Mouse (Mus musculus): ENCODE measurements around the gene Xpot. TPM values are rescaled to one million over a fixed set of nuclear protein-coding genes. Genes with fewer than 3 reads are reported as not detected.

The Xpot gene
- polyA plus RNA-seq, 1 experiment from 2014 or later, result 55.5 TPM

DNA sequence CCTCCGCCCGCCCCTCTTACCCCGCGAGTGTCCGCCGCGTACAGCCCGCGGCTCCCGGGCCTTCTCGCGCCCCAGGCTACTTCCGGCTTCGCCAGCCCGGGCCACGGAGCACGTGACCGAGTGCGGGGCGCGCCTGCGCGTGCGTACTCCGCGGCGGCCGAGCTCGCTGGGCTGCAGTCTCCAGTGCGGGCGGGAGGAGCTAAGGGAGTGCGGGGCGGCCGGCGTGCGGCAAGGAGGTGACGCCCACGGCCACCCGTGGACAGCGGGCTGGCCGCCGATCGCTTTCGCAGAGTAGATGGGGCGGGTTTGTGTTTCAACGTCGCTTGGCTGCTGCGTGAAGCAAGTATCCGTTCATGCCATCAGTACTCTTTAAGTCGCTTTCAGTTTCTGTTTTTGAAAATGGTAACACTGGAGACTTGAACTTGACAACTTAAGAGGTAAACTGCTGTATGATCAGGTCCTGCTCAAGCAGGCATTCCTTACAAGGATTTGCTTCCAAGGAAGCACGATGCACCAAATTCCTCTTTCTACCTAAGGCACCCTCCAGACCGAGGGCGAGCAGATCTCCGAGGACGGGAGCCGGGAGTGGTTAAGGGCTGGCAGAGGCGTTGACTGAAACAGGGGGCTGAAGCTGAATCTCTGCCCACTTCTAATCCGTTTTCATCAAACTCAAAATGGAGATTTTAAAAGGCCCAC lies 39.3 kb downstream of the Xpot start, which contains the start of gene Tbk1:
TSS of gene Tbk1 (minus strand) at position 113 of the 696 bp plus-strand sequence.
- Histone ChIP-seq H3K27ac (ENCODE audit: low read depth, low read length) (no peak within 1 kb of the TSS), H3K9ac (ENCODE audit: low read length) (peak within 1 kb of the TSS; percentile 90), H3K9me3 (ENCODE audit: control insufficient read depth, low read length) (no peaks in the 10 kb centered on the region), H3K4me2 (peak within 1 kb of the TSS; percentile 62), H3K36me3 (ENCODE audit: control insufficient read depth, insufficient read depth, low read length) (peaks cover 13% of the 10 kb centered on the region), H3K4me3 (ENCODE audit: low read depth, low read length) (peak within 1 kb of the TSS; percentile 91), H3K27me3 (ENCODE audit: control insufficient read depth, insufficient read depth, low read length) (no peaks in the 10 kb centered on the region), H3K4me1 (ENCODE audit: control insufficient read depth, insufficient read depth, low read length) (peaks cover 4% of the 10 kb centered on the region)
- peak; percentile 100 for ATAC-seq (ENCODE audit: low FRiP score)
- under 1% methylated on average over 58 of the region's 58 CpGs for WGBS
- DNase-seq (ENCODE audit: low spot score, missing footprints), result peak; percentile 99

DNA sequence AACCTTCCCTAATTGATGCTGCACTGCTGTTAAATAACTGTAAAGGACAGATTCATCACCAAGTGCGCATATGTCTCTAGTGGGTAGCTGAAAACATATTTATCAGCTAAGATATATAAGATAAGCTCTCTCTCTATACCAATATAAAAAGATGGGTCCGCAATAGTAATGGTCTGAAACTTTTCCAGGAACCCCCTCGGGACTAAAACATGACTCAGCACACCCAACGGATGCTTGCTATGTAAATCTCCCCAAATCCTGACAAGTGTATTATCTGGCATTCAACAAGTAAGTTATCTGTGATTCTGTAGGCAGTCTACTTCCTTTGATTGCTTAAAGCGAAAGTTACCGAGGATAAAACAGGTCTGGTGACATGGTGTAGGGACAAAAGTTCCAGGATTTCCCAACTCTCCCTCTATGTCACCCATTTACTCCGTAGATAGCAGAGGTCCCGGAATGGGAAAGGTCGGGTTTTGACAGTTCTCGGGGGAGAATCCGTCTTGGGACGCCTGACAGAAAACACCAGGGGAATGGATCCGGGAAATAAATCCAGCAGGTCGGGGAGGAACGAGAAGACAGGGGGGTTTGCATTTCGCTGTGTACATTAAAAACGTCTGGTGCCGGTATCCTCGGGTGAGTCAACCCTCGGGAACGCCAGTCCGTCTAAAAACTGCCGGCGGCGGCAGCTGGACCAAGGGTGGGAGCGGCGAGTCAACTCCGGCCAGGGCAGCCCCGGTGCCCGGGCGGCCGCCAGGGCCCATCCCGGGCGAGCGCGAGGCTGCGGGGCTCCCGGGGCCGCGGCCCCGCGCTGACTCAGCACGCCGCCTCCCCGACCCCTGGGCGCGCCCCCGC lies 40.1 kb downstream of the Xpot start:
- Histone ChIP-seq H3K36me3 (ENCODE audit: control insufficient read depth, insufficient read depth, low read length) (peaks cover 13% of the 10 kb centered on the region), H3K9me3 (ENCODE audit: control insufficient read depth, low read length) (no peaks in the 10 kb centered on the region), H3K27me3 (ENCODE audit: control insufficient read depth, insufficient read depth, low read length) (no peaks in the 10 kb centered on the region), H3K4me1 (ENCODE audit: control insufficient read depth, insufficient read depth, low read length) (peaks cover 6% of the 10 kb centered on the region), H3K4me2 (peak overlapping the region; percentile 62), H3K9ac (ENCODE audit: low read length) (peak overlapping the region; percentile 90), H3K27ac (ENCODE audit: low read depth, low read length) (no peak overlapping the region), H3K4me3 (ENCODE audit: low read depth, low read length) (peak overlapping the region; percentile 91)
- ATAC-seq (ENCODE audit: low FRiP score) (peak; percentile 87), DNase-seq (ENCODE audit: low spot score, missing footprints) (peak; percentile 91)
- WGBS, result 6% methylated on average over 34 of the region's 48 CpGs

DNA sequence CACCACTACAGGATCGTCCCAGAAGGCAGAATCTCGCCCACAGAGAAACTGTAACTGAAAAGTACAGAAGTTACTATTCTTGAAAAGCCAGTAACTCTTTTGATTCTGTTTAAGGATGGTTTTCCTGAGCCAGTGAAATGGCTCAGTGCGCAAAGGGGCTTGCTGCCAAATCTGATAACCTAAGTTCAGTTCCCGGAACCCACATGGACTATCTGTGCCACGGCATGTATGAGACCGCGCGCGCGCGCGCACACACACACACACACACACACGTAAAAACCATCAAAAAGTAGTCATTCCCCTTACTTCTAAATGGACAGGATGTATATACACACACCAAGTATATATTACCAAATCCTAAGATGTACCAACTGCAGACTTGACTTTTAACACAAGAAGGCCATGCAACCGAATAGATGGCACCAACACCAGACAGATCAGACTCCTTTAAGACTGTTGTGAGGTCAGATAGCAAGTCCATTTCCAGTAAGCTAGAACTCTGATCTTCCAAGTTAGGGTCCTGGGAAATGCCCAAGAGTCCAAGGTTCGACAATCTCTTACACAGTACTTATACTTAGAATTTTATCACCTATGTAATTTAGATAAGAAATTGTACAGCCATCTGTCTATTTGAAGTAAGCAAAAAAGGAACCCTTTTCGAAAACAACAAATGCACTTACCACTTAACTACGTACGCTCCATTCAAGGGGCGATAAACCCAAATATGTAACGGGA lies 40.9 kb downstream of the Xpot start:
- H3K27me3 ChIP-seq (ENCODE audit: control insufficient read depth, insufficient read depth, low read length), result no peaks in the 10 kb centered on the region
- peaks cover 13% of the 10 kb centered on the region for H3K36me3 ChIP-seq (ENCODE audit: control insufficient read depth, insufficient read depth, low read length)

GRCm38 (mm10) chr10:121584033-121584432 lies 42.1 kb downstream of the Xpot start:
- H3K4me1 ChIP-seq (ENCODE audit: control insufficient read depth, insufficient read depth, low read length), result peaks cover 6% of the 10 kb centered on the region
- H3K36me3 ChIP-seq (ENCODE audit: control insufficient read depth, insufficient read depth, low read length), result peaks cover 13% of the 10 kb centered on the region
- WGBS, result 92% methylated on average over 10 of the region's 10 CpGs
- H3K4me3 ChIP-seq (ENCODE audit: low read depth, low read length), result no peak overlapping the region
- H3K4me2 ChIP-seq, result no peak overlapping the region
- ATAC-seq (ENCODE audit: low FRiP score) (no peak), DNase-seq (ENCODE audit: low spot score, missing footprints) (no peak)
- no peak overlapping the region for H3K9ac ChIP-seq (ENCODE audit: low read length)
- H3K9me3 ChIP-seq (ENCODE audit: control insufficient read depth, low read length), result no peaks in the 10 kb centered on the region
- no peak overlapping the region for H3K27ac ChIP-seq (ENCODE audit: low read depth, low read length)
- H3K27me3 ChIP-seq (ENCODE audit: control insufficient read depth, insufficient read depth, low read length), result no peaks in the 10 kb centered on the region

More for the DNA sequence above, 40.9 kb downstream of the Xpot start:
- H3K9me3 ChIP-seq (ENCODE audit: control insufficient read depth, low read length), result no peaks in the 10 kb centered on the region
- WGBS, result 92% methylated on average over 20 of the region's 20 CpGs
- ATAC-seq (ENCODE audit: low FRiP score) (no peak), DNase-seq (ENCODE audit: low spot score, missing footprints) (no peak)
- H3K27ac ChIP-seq (ENCODE audit: low read depth, low read length), result no peak overlapping the region
- no peak overlapping the region for H3K9ac ChIP-seq (ENCODE audit: low read length)
- peak overlapping the region; percentile 62 for H3K4me2 ChIP-seq
- H3K4me1 ChIP-seq (ENCODE audit: control insufficient read depth, insufficient read depth, low read length), result peaks cover 6% of the 10 kb centered on the region
- H3K4me3 ChIP-seq (ENCODE audit: low read depth, low read length), result peak overlapping the region; percentile 91

GRCm38 (mm10) chr10:121583016-121583415 lies 43.1 kb downstream of the Xpot start:
- Histone ChIP-seq H3K9me3 (ENCODE audit: control insufficient read depth, low read length) (no peaks in the 10 kb centered on the region), H3K4me2 (no peak overlapping the region), H3K4me3 (ENCODE audit: low read depth, low read length) (no peak overlapping the region), H3K4me1 (ENCODE audit: control insufficient read depth, insufficient read depth, low read length) (peaks cover 6% of the 10 kb centered on the region), H3K27ac (ENCODE audit: low read depth, low read length) (no peak overlapping the region), H3K36me3 (ENCODE audit: control insufficient read depth, insufficient read depth, low read length) (peaks cover 13% of the 10 kb centered on the region), H3K9ac (ENCODE audit: low read length) (no peak overlapping the region), H3K27me3 (ENCODE audit: control insufficient read depth, insufficient read depth, low read length) (no peaks in the 10 kb centered on the region)
- no peak for DNase-seq (ENCODE audit: low spot score, missing footprints)
- ATAC-seq (ENCODE audit: low FRiP score), result no peak
- WGBS, result 96% methylated on average over 12 of the region's 12 CpGs

- no peak overlapping the region for H3K4me3 ChIP-seq (ENCODE audit: low read depth, low read length)
- DNase-seq (ENCODE audit: low spot score, missing footprints), result no peak
- ATAC-seq (ENCODE audit: low FRiP score), result no peak
- H3K36me3 ChIP-seq (ENCODE audit: control insufficient read depth, insufficient read depth, low read length), result peaks cover 13% of the 10 kb centered on the region
- WGBS, result 95% methylated on average over 8 of the region's 8 CpGs
- H3K9me3 ChIP-seq (ENCODE audit: control insufficient read depth, low read length), result no peaks in the 10 kb centered on the region
- H3K27me3 ChIP-seq (ENCODE audit: control insufficient read depth, insufficient read depth, low read length), result no peaks in the 10 kb centered on the region
- H3K4me1 ChIP-seq (ENCODE audit: control insufficient read depth, insufficient read depth, low read length), result peaks cover 6% of the 10 kb centered on the region
- no peak overlapping the region for H3K27ac ChIP-seq (ENCODE audit: low read depth, low read length)
- H3K4me2 ChIP-seq, result no peak overlapping the region
- no peak overlapping the region for H3K9ac ChIP-seq (ENCODE audit: low read length)
Observed at GRCm38 (mm10) chr10:121582287-121582686, 43.8 kb downstream of the Xpot start.

DNA sequence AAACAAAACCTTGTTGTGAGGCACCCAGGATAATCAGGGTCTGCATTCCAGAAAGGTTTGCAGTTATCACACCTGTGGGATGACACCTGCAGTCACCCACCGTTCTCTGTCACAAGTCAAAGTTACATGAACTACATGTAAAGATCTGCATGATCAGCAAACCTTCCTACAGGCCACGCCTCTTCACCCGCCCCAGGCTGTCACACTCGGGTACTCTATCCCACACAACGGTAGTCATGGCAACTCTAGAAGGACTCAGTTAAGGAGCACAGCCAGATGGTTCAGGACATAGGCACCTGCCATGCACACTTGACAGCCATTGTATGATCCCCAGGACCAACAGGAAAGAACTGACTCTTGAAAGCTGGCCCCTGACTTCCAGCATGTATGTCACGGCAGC lies 44.7 kb downstream of the Xpot start:
- Histone ChIP-seq H3K36me3 (ENCODE audit: control insufficient read depth, insufficient read depth, low read length) (peaks cover 13% of the 10 kb centered on the region), H3K9me3 (ENCODE audit: control insufficient read depth, low read length) (no peaks in the 10 kb centered on the region), H3K9ac (ENCODE audit: low read length) (no peak overlapping the region), H3K4me1 (ENCODE audit: control insufficient read depth, insufficient read depth, low read length) (peaks cover 6% of the 10 kb centered on the region), H3K4me3 (ENCODE audit: low read depth, low read length) (no peak overlapping the region), H3K4me2 (no peak overlapping the region), H3K27me3 (ENCODE audit: control insufficient read depth, insufficient read depth, low read length) (no peaks in the 10 kb centered on the region), H3K27ac (ENCODE audit: low read depth, low read length) (no peak overlapping the region)
- peak; percentile 57 for ATAC-seq (ENCODE audit: low FRiP score)
- peak; percentile 62 for DNase-seq (ENCODE audit: low spot score, missing footprints)
- WGBS, result 79% methylated on average over 6 of the region's 6 CpGs

- H3K4me1 ChIP-seq (ENCODE audit: control insufficient read depth, insufficient read depth, low read length), result peaks cover 2% of the 10 kb centered on the region; the same call in 1 of the 2 replicates
- no peaks in the 10 kb centered on the region for H3K9me3 ChIP-seq (ENCODE audit: control insufficient read depth, low read length)
- no peak overlapping the region for H3K4me2 ChIP-seq
- H3K9ac ChIP-seq (ENCODE audit: low read length), result no peak overlapping the region
- no peak overlapping the region for H3K4me3 ChIP-seq (ENCODE audit: low read depth, low read length)
- no peak for DNase-seq (ENCODE audit: low spot score, missing footprints)
- ATAC-seq (ENCODE audit: low FRiP score), result no peak
- peaks cover 16% of the 10 kb centered on the region for H3K36me3 ChIP-seq (ENCODE audit: control insufficient read depth, insufficient read depth, low read length)
- no peaks in the 10 kb centered on the region for H3K27me3 ChIP-seq (ENCODE audit: control insufficient read depth, insufficient read depth, low read length)
- H3K27ac ChIP-seq (ENCODE audit: low read depth, low read length), result no peak overlapping the region
- WGBS, result 96% methylated on average over 5 of the region's 5 CpGs
Observed at GRCm38 (mm10) chr10:121580381-121580780, 45.8 kb downstream of the Xpot start.

All from midbrain, embryonic 11.5 days (tissue).